ENCODE assay signal across 17 mouse cellular contexts in the genomic region with DNA sequence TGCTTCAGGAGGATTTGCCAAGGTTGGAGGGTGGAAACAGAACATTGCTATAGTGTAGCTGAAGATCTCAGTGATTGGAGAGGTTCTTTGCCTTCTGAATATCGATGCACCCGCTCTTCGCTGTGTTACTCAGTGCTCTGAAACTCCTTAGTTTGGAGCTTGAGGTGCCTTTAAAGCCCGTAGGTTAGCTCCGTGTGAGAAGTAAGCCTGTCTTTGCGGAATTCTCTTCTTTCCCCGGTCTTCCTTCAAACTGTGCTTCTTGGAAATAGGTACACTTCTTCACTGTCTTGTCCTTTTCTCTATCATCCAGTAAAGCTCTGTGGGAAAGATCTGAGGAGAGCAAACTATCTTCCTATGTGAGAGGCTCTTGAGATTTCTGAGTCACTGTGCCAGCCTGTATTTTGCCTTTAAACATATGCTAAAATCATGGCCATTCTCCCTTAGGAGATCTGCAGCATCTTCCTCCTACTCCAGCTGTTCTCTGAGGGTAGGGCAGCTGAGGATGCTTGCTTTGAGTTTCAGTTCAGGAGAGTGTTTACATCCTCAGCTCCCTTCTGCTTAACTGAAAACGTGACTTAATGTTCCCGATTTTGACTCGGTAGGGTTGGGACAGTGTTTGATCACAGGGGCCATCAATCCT.
DNase-seq lines count a peak whose midpoint lies in the region; ATAC-seq lines count a peak whose summit lies in the region.
"Had no signal": no experiment of that assay in that cellular context is flagged by ENCODE, and none has a peak within 500 bp of the region (broad histone marks: within the 10 kb centered on the region; RNA-seq: fewer than 3 reads in every experiment).

No protein-coding gene starts in this region.

- DNase-seq in frontal cortex, postnatal 25 days (ENCODE audit: low spot score in 2 of 2) = no peak
- peak; percentile 81 for DNase-seq in 3T3-L1 (ENCODE audit: low read depth, low spot score)
- DNase-seq in brain, adult 2 months (ENCODE audit: low read depth, low spot score) = peak; percentile 61
- no peak for DNase-seq in kidney, postnatal 36 days
- DNase-seq: adrenal gland, adult 8-10 months; adrenal gland, postnatal 14 days; adrenal gland, postnatal 36 days; cerebellum, adult 11 months; cerebellum, adult 18-20 months; cerebellum, adult 8-10 months; cerebellum, adult 9-11 months; cerebellum, postnatal 14 days; cerebellum, postnatal 36 days; embryo, embryonic 11 days had no signal

- ATAC-seq in frontal cortex, adult (ENCODE audit: low TSS enrichment) = peak; percentile 92
- ATAC-seq: forebrain, embryonic 14.5 days; forebrain, embryonic 16.5 days had no signal

Comparison
In these comparisons a context has a peak if more than half of its experiments do, and no peak if none do; other contexts are left out.
1. DNase-seq: peak in 3T3-L1 (single experiment) and brain, adult 2 months (single experiment); none in frontal cortex, postnatal 25 days (0 of 2) and kidney, postnatal 36 days (0 of 2).